8 mouse cellular contexts compared by ENCODE assay signal in the genomic region with DNA sequence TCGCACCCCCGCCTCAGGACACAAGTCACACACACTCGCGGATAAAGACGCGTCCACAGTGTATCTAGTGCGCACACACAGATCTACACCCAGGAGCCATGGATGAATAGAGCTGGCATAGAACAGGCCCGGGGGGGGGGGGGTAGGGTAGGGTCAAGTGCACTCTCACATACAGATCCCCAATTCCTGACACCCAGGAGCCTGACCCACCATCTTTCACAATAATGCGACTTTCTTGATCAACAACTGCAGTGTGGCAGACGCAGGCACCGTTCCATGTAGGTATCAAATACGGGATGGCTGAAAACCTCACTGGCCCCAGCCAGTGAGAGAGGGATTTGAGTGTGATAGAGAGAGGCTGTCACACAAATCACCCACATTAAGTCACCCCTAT. TPM values are rescaled to one million over a fixed set of nuclear protein-coding genes. Genes with fewer than 3 reads are reported as not detected.
DNase-seq lines count a peak whose midpoint lies in the region; ATAC-seq lines count a peak whose summit lies in the region.

No protein-coding gene starts in this region.

- H3K9me3 ChIP-seq in kidney, embryonic 15.5 days (replicated peaks), result no peaks in the 10 kb centered on the region
- no peaks in the 10 kb centered on the region for H3K9me3 ChIP-seq in embryonic facial prominence, embryonic 12.5 days
- no peaks in the 10 kb centered on the region for H3K9me3 ChIP-seq in hindbrain, embryonic 14.5 days (ENCODE audit: control insufficient read depth, low read length)
- H3K9me3 ChIP-seq in midbrain, embryonic 14.5 days (ENCODE audit: control insufficient read depth, low read length), result no peaks in the 10 kb centered on the region

- peak overlapping the region; percentile 81 for H3K4me2 ChIP-seq in kidney, embryonic 15.5 days
- H3K4me2 ChIP-seq in embryonic facial prominence, embryonic 12.5 days (replicated peaks), result peak overlapping the region; percentile 97
- peak overlapping the region; percentile 96 for H3K4me2 ChIP-seq in hindbrain, embryonic 14.5 days (replicated peaks)
- H3K4me2 ChIP-seq in midbrain, embryonic 14.5 days (ENCODE audit: low read length), result peak overlapping the region; percentile 90

- H3K4me3 ChIP-seq in kidney, embryonic 15.5 days (replicated peaks), result peak overlapping the region; percentile 51
- H3K4me3 ChIP-seq in embryonic facial prominence, embryonic 12.5 days, result peak overlapping the region; percentile 45
- peak overlapping the region; percentile 56 for H3K4me3 ChIP-seq in hindbrain, embryonic 14.5 days (replicated peaks; ENCODE audit: low read length)
- H3K4me3 ChIP-seq in midbrain, embryonic 14.5 days (replicated peaks; ENCODE audit: low read depth, low read length), result peak overlapping the region; percentile 53

- peak overlapping the region; percentile 64 for H3K9ac ChIP-seq in kidney, embryonic 15.5 days
- H3K9ac ChIP-seq in embryonic facial prominence, embryonic 12.5 days, result peak overlapping the region; percentile 68
- peak overlapping the region; percentile 86 for H3K9ac ChIP-seq in hindbrain, embryonic 14.5 days
- peak overlapping the region; percentile 78 for H3K9ac ChIP-seq in midbrain, embryonic 14.5 days (replicated peaks; ENCODE audit: low read length)

- peak; percentile 29 for ATAC-seq in kidney, embryonic 15.5 days (replicated peaks; ENCODE audit: low FRiP score)
- ATAC-seq in embryonic facial prominence, embryonic 12.5 days (ENCODE audit: insufficient number of reproducible peaks, insufficient read depth, low FRiP score, low TSS enrichment), result no peak
- ATAC-seq in hindbrain, embryonic 14.5 days (ENCODE audit: low FRiP score), result no peak; the same call in 1 of the 2 replicates
- peak; percentile 11 for ATAC-seq in midbrain, embryonic 14.5 days (ENCODE audit: low FRiP score, low TSS enrichment)

- H3K27me3 ChIP-seq in kidney, embryonic 15.5 days, result no peaks in the 10 kb centered on the region
- no peaks in the 10 kb centered on the region for H3K27me3 ChIP-seq in embryonic facial prominence, embryonic 12.5 days
- no peaks in the 10 kb centered on the region for H3K27me3 ChIP-seq in hindbrain, embryonic 14.5 days (ENCODE audit: control insufficient read depth, insufficient read depth, low read length)
- no peaks in the 10 kb centered on the region for H3K27me3 ChIP-seq in midbrain, embryonic 14.5 days (ENCODE audit: control insufficient read depth, insufficient read depth, low read length)

- H3K27ac ChIP-seq in kidney, embryonic 15.5 days, result 0 out of 2 replicates have a peak overlapping the region, but pooled peaks have one; percentile 22
- peak overlapping the region; percentile 46; the same call in 1 of the 2 replicates for H3K27ac ChIP-seq in embryonic facial prominence, embryonic 12.5 days
- 0 out of 2 replicates have a peak overlapping the region, but pooled peaks have one; percentile 53 for H3K27ac ChIP-seq in hindbrain, embryonic 14.5 days
- H3K27ac ChIP-seq in midbrain, embryonic 14.5 days (replicated peaks; ENCODE audit: low read depth, low read length), result peak overlapping the region; percentile 39

- DNase-seq in kidney, postnatal 25 days, result no peak
- no peak for DNase-seq in hindbrain, embryonic 14.5 days (ENCODE audit: low spot score)
- DNase-seq in midbrain, embryonic 14.5 days, result peak; percentile 49
- DNase-seq in right cerebral cortex, postnatal 4 days, result no peak
- DNase-seq in Muller cell, postnatal 12 days (ENCODE audit: inconsistent ontology term), result no peak
- DNase-seq in lung, adult 18-20 months, result no peak

- WGBS in kidney, embryonic 15.5 days, result under 1% methylated on average over 9 of the region's 12 CpGs
- 2% methylated on average over 12 of the region's 12 CpGs for WGBS in embryonic facial prominence, embryonic 12.5 days
- 6% methylated on average over 12 of the region's 12 CpGs for WGBS in hindbrain, embryonic 14.5 days
- WGBS in midbrain, embryonic 14.5 days, result 3% methylated on average over 12 of the region's 12 CpGs

- H3K36me3 ChIP-seq in kidney, embryonic 15.5 days, result peaks cover 25% of the 10 kb centered on the region
- peaks cover 24% of the 10 kb centered on the region for H3K36me3 ChIP-seq in embryonic facial prominence, embryonic 12.5 days
- H3K36me3 ChIP-seq in hindbrain, embryonic 14.5 days (replicated peaks; ENCODE audit: control insufficient read depth, insufficient read depth), result 0 out of 2 replicates have a peak, but pooled peaks cover 5% of the 10 kb centered on the region
- H3K36me3 ChIP-seq in midbrain, embryonic 14.5 days (ENCODE audit: control insufficient read depth, insufficient read depth, low read length), result no peaks in the 10 kb centered on the region

- H3K4me1 ChIP-seq in kidney, embryonic 15.5 days, result peaks cover 31% of the 10 kb centered on the region
- peaks cover 25% of the 10 kb centered on the region for H3K4me1 ChIP-seq in embryonic facial prominence, embryonic 12.5 days
- peaks cover 27% of the 10 kb centered on the region for H3K4me1 ChIP-seq in hindbrain, embryonic 14.5 days (replicated peaks; ENCODE audit: control insufficient read depth, insufficient read depth, low read length)
- H3K4me1 ChIP-seq in midbrain, embryonic 14.5 days (ENCODE audit: control insufficient read depth, insufficient read depth, low read length), result peaks cover 18% of the 10 kb centered on the region

RNA-seq across cellular contexts. Expression of a gene that starts 31.6 kb away (rescaled TPM):
- polyA plus RNA-seq in kidney, embryonic 15.5 days (2015; fragmentation: Nextera tagmentation; extraction: Ambion mirVana), result 3.8 and 4.9 TPM in 2 replicates
- 3.4 and 4.1 TPM in 2 replicates for polyA plus RNA-seq in embryonic facial prominence, embryonic 12.5 days (2016; fragmentation: Nextera tagmentation; extraction: Ambion mirVana)
- 4.3 and 5.0 TPM in 2 replicates for polyA plus RNA-seq in hindbrain, embryonic 14.5 days (2014; fragmentation: Nextera tagmentation; extraction: Ambion mirVana)
- polyA plus RNA-seq in midbrain, embryonic 14.5 days (2014; fragmentation: Nextera tagmentation; extraction: Ambion mirVana), result 3.9 and 4.5 TPM in 2 replicates

RNA-seq across cellular contexts. Expression of a gene that starts 37.1 kb away (rescaled TPM):
- 9.1 and 12.2 TPM in 2 replicates for polyA plus RNA-seq in kidney, embryonic 15.5 days (2015; fragmentation: Nextera tagmentation; extraction: Ambion mirVana)
- 11.0 and 11.1 TPM in 2 replicates for polyA plus RNA-seq in embryonic facial prominence, embryonic 12.5 days (2016; fragmentation: Nextera tagmentation; extraction: Ambion mirVana)
- polyA plus RNA-seq in hindbrain, embryonic 14.5 days (2014; fragmentation: Nextera tagmentation; extraction: Ambion mirVana), result 15.5 and 19.5 TPM in 2 replicates
- 12.1 and 13.2 TPM in 2 replicates for polyA plus RNA-seq in midbrain, embryonic 14.5 days (2014; fragmentation: Nextera tagmentation; extraction: Ambion mirVana)

Comparison
In these comparisons a context has a peak if more than half of its experiments do, and no peak if none do; other contexts are left out.
1. ATAC-seq: peak in kidney, embryonic 15.5 days (single experiment) and midbrain, embryonic 14.5 days (single experiment); none in embryonic facial prominence, embryonic 12.5 days (single experiment) and hindbrain, embryonic 14.5 days (single experiment).
2. Peak in every context shown above with its lines, with median percentiles within 50 percentile points of each other: H3K27ac ChIP-seq, H3K4me2 ChIP-seq, H3K4me3 ChIP-seq and H3K9ac ChIP-seq.